Mouse (Mus musculus) adrenal gland, adult 18-20 months (tissue): Measurements from ENCODE around the gene Nat9. TPM values are rescaled to one million over a fixed set of nuclear protein-coding genes. Genes with fewer than 3 reads are reported as not detected.

Experiments
- DNase-seq, 2 experiments: peaks; one replicate each; pipeline ENCODE4 v3.0.0; 2021 to 2022; ENCODE audit warnings: low spot score in 2 of 2
- total RNA-seq, 2 experiments: library from RNA; stranded (reverse); gene quantifications; 1 replicate in 1 of 2; 2 replicates in 1 of 2; pipeline ENCODE4 v1.2.3; 2021

Nat9 gene
- total RNA-seq, 2 experiments from 2014 or later = 26.2 to 27.6 TPM

GRCm38 (mm10) chr11:115179191-115179590 lies 8.5 kb downstream of the Nat9 start:
- DNase-seq = no peak

GRCm38 (mm10) chr11:115178766-115179165 lies 8.9 kb downstream of the Nat9 start:
- DNase-seq = no peak

DNA sequence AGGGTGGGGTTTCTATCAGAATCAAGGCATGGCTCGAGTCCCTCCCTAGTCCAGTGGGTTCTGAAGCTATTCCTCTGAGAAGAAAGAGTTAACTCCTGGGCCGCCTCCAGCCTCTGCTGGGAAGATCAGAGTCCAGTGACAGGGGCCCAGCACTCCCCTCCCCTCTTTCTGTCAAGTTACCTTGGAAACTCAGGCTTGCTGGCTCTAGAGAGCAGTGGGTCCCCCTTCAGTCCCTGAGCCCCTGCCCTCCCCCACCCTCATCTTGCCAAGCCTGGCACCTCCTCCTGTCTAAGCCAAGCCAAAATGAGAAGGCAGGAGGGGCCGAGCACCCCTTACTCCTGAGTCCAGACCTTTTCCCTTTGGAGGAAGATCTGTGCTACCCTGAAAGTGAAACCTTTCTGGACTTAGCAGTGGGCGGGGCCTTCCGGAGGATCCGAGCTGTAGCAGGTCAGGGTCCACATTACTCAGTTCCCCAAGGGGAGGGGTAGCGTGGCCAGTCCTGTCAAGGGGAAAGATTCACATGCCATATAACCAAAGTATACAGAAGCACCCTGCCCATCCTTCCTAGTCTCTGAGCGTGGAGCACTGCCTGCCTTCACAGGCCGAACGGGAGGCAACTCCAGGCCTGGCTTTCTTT lies 10.0 kb downstream of the Nat9 start:
- DNase-seq = no peak

DNA sequence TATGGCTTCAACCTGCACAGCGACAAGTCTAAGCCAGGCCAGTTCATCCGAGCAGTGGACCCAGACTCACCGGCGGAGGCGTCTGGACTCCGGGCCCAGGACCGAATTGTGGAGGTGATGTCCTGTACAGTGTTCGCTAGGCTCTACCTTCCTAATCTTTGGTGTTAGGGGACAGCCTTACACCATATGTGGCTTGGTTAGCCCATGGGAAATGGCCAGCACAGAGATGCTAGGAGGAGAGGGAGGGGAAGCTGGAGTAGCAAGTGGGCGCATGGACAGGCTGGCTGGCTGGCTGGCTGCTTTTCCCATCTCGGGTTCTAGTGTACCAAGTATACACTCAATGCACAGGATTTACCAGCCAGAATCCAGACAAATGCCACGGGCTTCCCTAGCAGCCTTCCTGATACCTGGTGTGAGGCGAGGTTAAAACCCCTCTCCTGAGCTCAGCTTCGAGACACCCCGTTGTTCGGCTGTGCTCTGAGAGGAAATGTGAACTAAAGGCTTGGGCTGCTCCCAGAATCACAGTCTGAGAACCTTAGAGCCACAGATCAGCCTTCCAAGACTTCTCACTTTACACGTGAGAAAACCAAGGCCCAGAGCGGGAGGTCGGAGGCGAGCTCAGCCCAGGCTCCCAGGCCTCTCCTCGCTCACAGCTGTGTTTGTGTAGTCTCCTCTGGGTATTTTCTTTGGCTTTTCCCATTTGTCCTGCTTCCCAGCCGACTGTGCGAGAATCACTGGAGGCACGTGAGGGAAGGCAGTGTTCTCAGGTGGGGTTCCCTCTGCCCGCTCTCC lies 11.1 kb downstream of the Nat9 start:
- DNase-seq = no peak

DNA sequence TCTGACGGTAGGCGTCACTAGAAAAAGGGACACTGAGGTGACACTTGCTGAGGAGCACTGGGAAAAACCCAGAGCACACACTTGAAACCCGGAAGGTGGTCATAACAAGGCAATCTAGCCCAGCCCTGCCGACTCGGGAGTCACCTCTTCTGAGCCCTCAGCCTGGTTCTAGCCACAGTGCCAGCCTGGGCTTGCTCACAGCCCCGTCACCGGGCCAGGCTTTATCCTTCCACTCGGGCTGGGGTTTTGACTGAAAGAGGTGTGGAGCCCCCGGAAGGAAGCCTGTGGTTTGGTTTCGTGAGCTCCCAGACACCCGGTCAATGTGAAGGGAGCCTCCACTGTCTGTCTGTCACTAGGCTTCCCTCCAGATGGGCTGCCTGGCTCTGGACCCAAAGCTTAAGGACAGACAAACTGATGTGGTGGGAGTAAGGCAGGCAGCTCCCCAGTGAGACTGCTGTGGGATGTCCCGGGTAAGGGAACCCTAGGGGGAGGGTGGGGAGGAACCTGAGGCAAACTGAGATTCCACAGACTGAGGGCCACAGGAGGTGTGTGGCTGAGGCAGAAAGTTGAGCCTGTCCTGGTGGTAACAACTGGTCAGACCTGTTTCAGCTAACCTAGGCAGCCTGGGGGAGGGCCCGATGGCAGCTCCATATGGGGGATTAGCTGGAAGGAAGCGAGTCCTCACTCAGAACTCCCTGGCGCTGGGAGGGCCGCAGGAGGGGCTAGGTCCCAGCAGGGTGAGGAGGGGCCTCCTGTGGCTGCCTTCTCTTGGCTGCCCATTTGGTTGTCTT lies 13.9 kb downstream of the Nat9 start:
- no peak for DNase-seq

DNA sequence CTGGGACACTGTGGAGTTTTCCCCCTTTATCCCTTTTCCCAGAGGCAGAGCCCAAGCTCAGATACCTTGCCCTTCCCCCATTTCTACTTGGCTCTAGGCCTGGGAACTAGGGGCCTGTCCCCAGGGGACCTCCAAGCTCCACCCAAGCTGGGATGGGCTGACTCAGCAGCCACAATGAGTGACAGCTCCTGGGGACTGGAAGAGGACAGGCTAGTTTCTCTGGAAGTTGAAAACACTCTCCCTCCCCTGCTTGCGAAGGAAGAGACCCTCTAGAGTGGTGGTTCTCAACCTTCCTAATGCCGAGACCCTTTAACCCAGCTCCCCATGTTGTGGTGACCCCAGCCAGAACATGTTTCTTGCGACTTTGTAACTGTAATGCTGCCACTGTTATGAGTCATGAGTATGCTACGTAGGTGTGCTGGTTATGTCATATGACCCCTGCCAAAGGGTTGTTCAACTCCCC lies 14.8 kb downstream of the Nat9 start:
- no peak for DNase-seq

GRCm38 (mm10) chr11:115171125-115171524 lies 16.5 kb downstream of the Nat9 start:
- no peak for DNase-seq

DNA sequence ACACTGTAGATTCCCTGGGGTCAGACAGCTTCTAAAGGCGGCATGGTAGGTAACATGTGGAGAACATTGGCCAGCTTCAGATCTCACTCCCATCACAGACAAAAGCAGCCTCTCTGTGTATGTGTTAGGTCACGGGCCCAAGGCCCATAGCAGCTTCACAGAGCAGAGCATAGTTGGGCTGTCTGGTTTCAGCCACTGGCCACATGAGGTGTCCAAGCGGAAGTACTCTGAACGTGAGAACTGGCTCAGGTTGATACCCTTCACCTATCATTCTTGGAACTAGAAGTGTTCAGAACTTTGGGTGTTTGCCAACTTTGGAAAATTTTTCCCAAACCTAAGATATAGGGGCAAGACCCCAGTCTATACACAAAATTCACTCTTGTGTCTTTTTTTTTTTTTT lies 18.2 kb downstream of the Nat9 start:
- no peak for DNase-seq

DNA sequence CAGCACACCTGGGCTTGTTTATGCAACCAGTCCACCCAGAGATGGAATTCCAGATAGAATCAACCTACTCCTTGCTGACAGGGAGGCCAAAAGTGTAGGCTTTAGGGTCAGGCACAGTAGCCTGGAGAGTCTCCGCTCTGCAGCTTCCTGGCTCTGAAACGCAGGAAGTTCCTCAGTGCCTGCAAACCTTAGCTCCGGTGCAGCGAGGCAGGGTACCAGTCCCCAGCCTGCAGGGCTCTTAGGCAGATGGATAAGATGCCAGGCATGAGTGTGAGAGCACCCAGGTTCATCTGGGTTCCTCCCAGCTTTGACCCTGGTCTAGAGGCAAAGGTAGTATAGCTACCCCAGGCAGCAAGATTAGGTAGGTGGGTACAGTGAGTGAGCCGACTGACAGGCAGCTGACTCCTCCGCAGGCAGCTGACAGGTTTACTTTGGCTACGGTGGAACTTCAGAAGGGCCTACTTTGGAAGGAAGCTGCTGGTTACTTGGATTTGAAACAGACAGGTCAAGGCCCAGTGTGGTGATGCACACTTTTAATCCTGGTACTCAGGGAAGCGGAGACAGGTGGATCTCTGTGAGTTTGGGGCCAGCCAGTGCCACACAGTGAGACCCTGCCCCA lies 19.9 kb downstream of the Nat9 start:
- no peak for DNase-seq

DNA sequence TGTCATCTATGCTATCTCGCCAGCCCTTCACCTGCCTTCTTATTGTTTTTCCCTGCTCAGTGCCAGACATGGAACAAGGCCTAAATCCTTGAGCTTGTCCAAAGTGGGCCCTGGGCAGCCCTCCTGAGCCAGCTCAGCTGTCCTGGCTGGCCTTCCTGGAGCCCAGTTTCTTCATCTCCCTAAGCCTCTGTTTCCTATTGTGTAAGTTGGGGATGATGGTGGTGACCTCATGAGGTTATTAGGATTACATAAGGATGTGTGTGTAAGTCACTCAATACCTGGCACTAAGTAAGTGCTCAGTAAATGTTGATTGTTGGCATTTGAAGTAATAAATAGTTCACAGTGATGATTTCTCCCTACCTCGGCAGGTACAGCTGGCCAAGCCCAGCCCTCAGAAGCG lies 20.9 kb downstream of the Nat9 start:
- no peak for DNase-seq

DNA sequence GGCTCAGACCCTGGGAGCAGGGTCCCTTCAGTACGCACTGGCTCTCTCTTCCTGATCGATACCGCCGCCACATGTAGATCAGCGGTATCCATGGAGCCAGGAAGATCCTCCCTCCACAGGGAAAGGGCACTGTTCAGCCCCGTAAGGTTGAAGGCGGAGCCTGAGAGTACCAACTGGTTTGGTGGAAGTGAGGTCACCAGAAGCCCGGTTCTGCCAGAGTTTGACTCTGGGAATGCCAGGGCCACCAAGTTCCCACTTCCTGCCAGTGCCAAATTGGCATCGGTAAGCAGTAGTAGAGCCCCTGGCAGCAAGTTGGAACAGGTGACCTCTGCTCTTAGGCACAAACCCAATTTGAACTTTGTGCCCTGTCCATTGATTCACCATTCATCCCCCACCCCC lies 22.7 kb downstream of the Nat9 start:
- peak in 1 of 2 experiments; percentile 54 for DNase-seq

DNA sequence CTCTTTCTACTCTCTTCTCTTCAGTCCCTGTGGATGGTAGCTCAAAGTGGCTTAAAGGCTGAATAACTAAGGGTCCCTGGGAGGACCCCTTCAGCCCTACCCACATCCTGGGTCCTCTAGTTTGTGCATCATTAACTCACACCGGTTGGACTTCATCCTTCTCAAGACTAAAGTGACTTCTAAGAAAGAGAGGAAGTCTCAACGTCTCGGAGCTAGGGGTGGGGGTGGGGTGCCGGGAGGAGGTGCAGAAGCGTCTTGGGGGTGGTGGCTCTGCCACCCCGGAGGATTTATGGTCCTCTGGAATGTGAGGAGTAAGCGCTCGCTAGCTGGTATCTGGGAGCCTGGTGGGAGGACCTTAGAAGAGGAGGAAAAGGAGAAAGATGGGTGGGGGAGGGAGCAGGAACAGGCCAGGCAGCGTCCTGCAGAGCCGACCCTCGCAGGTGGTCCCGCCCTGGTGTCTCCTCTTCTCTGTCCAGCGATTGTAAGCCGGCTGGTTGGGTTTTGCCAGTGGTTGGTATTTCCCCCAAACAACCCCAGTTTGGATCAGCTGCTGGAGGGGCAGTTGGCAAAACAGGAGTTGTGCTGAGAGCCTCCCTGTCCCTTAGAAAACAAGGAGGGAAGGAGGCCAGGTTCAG lies 23.2 kb downstream of the Nat9 start:
- no peak for DNase-seq

GRCm38 (mm10) chr11:115163568-115164150 lies 24.0 kb downstream of the Nat9 start:
- peak in 1 of 2 experiments; percentile 33 for DNase-seq

DNA sequence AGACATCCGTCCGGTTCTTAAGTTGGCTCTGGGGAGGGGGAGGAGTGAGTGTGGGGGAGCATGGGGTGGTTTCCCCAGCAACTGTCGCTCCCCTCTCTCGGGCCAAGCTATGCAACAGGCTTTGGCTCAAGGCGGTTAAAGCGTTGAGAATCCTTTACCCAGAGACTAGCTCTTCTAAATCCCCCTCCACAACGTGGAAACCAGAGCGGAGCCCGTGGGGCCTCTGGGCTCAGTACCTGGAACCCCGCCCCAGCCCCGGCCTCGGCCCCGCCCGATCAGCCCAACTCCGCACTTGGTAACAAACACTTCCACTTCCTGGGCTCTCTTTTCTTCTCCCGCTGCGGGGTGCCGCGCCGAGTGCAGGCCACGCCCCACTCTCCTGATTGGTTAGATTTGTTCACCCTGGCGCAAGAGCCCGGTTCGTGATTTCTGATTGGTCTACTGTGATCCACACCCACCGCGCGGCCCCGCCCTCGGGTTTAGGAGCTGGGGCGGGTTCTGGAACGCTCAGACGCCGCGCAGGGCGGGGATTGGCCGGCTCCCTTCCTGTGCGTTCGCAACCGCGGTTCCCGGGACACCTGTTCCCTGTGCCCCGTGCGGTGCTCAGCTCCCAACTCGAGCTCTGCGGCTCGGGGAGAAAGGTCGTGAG lies 24.7 kb downstream of the Nat9 start, which contains the start of gene Slc9a3r1:
Gene Slc9a3r1 (plus strand): TSS at position 510 of the 649 bp plus-strand sequence.
- DNase-seq = peak; percentile 98

GRCm38 (mm10) chr11:115162205-115162601 lies 25.5 kb downstream of the Nat9 start:
- no peak for DNase-seq

DNA sequence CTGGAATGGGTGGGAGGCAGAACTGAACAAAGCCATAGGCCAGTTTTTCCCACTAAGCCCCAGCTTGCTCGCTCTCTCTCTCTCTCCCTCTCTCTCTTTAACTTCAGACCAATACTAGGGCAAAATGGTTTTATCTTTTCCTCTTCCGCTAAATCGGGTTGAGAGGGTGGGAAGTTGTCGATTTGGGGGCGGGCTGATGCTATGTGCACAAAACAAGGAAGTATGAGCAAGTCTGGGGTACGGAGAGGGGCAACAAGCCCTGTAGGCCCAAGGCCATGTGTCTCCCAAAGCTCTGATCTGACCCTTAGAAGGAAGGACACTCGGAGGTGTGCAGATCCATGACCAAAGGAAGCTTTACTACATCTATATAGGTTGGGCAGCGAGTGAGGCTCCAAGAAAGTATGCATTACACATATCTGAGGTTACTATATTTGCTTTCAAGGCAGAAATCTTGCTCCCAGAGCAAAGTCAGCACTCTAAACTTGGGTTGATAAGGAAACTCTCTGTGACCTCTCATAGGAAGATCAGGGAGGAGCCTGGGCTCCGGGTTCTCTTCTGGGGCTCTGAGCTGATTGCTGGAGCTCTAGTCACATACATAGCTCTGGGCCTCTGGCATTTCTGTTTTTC lies 26.0 kb downstream of the Nat9 start:
- no peak for DNase-seq

- DNase-seq = peak; percentile 76 to 85
Measured at GRCm38 (mm10) chr11:115160883-115161577, 26.6 kb downstream of the Nat9 start.

DNA sequence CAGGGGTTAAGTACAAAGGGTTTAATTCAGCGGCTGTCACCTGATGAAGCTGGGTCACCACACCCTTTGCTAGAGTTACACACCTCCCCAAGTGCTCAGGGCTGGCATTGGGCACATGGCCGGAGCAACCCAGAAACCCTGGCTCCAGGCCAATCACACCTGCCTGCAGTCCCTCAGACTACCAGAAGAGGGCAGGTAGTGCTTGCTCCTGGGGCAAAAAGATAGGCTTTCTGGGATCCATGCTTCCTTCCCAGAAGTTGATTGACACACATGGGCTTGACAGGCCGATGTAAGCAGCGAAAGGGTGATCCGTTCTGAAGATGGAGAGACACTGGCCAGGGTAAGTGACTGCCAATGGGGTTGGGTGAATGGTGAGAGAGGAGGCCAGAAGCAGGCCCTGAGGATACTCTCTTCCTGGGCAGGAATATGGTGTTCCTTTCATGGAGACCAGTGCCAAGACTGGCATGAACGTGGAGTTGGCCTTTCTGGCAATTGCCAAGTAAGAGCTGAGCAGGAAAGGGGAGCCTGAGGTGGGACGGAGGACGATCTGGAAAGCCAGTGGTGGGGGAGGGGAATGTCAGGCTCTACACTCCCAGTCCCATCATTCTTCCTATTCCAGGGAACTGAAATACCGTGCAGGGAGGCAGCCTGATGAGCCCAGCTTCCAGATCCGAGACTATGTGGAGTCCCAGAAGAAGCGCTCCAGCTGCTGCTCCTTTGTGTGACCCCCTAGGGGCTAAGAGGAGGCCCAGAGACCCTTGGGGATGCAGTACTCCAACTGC lies 27.5 kb downstream of the Nat9 start:
- peak; percentile 88 to 89 for DNase-seq
